Mouse (Mus musculus) stomach, postnatal 0 days (tissue): ENCODE data around the gene Tmem178b. TPM values are rescaled to one million over a fixed set of nuclear protein-coding genes. Genes with fewer than 3 reads are reported as not detected.

ENCODE experiments used
- ATAC-seq: fragments of 200-750 bp; cut with Nextera tagmentation; 2 replicates; pipeline ENCODE4 v1.8.0; 2017; ENCODE audit not compliant: low FRiP score, low TSS enrichment
- DNase-seq: peaks from one replicate; pipeline ENCODE4 v3.0.0-alpha.2; 2016; ENCODE audit warnings: low spot score
- H3K27ac ChIP-seq: fragments of 300-500 bp; sonication (generic); replicated peaks from 2 replicates; pipeline ENCODE4 v1.5.1; 2014; ENCODE audit warnings: mild to moderate bottlenecking, control low read depth
- H3K27me3 ChIP-seq: fragments of 300-500 bp; sonication (generic); 2 replicates; pipeline ENCODE4 v1.6.1; 2014; ENCODE audit warnings: low read length; ENCODE audit not compliant: control insufficient read depth, insufficient read depth
- H3K36me3 ChIP-seq: fragments of 300-500 bp; sonication (generic); 2 replicates; pipeline ENCODE4 v1.6.1; 2014; ENCODE audit warnings: low read length, mixed read lengths; ENCODE audit not compliant: control insufficient read depth, insufficient read depth
- H3K4me1 ChIP-seq: fragments of 300-500 bp; sonication (generic); replicated peaks from 2 replicates; pipeline ENCODE4 v1.6.1; 2014; ENCODE audit warnings: antibody characterized with exemption; ENCODE audit not compliant: control insufficient read depth, insufficient read depth
- H3K4me2 ChIP-seq: fragments of 300-500 bp; sonication (generic); replicated peaks from 2 replicates; pipeline ENCODE4 v1.6.1; 2014; ENCODE audit warnings: low read depth, mild to moderate bottlenecking, control low read depth, moderate library complexity
- H3K4me3 ChIP-seq: fragments of 300-500 bp; sonication (generic); 2 replicates; pipeline ENCODE4 v1.5.1; 2014; ENCODE audit warnings: low read depth, low read length, control low read depth
- H3K9ac ChIP-seq: fragments of 300-500 bp; sonication (generic); 2 replicates; pipeline ENCODE4 v1.6.1; 2014; ENCODE audit warnings: mild to moderate bottlenecking, low read length, control low read depth, mixed read lengths
- H3K9me3 ChIP-seq: fragments of 300-500 bp; sonication (generic); 2 replicates; pipeline ENCODE4 v1.6.1; 2016; ENCODE audit warnings: low read length; ENCODE audit not compliant: control insufficient read depth
- CTCF ChIP-seq: IDR thresholded peaks from 2 replicates; pipeline ENCODE4 v1.5.1; 2016; ENCODE audit warnings: antibody characterized with exemption, low read depth, mild to moderate bottlenecking, moderate library complexity
- EP300 ChIP-seq: optimal IDR thresholded peaks from 2 replicates; pipeline ENCODE3; 2016; ENCODE audit warnings: antibody characterized with exemption
- WGBS: fragments of 180-500 bp; shearing (Covaris S2); extraction: QIAGEN DNeasy Blood & Tissue Kit; methylation state at CpG from one replicate; pipeline ENCODE4 v1.1.7; 2014; 5-methylcytosine and 5-hydroxymethylcytosine counted together
- polyA plus RNA-seq: library from polyadenylated mRNA; unstranded; fragments of >200 nt; fragmentation: Nextera tagmentation; extraction: Ambion mirVana; gene quantifications from 2 replicates; pipeline ENCODE4 v1.2.1, GENCODE M21; 2015

The Tmem178b gene
- polyA plus RNA-seq, 1 experiment from 2014 or later, result 0.67 TPM

DNA sequence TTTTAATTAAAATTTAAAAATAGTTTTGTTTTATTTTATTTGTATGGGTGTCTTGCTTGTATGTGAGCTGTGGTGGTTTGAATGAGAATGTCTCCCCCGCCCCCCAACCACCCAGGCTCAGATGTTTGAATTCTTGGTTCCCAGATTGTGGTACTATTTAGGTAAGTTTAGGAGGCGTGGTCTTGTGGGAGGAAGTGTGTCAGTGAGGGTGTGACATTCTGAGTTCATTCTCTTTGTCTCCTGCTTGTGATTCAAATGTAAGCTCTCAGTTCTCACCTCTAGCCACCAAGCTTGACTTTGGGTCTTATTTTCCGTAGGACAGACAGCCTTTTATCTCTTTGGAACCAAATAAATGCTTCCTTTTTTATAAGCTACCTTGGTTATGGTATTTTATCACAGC is 17.7 kb downstream of the Tmem178b start:
- Histone ChIP-seq H3K27me3 (no peaks in the 10 kb centered on the region), H3K9ac (no peak overlapping the region), H3K9me3 (no peaks in the 10 kb centered on the region), H3K36me3 (no peaks in the 10 kb centered on the region), H3K4me1 (no peaks in the 10 kb centered on the region), H3K4me2 (no peak overlapping the region), H3K27ac (no peak overlapping the region), H3K4me3 (no peak overlapping the region)
- 67% methylated on average over 3 of the region's 3 CpGs for WGBS
- DNase-seq (no peak), ATAC-seq (no peak)
- TF ChIP-seq EP300 (no peak), CTCF (no peak)

DNA sequence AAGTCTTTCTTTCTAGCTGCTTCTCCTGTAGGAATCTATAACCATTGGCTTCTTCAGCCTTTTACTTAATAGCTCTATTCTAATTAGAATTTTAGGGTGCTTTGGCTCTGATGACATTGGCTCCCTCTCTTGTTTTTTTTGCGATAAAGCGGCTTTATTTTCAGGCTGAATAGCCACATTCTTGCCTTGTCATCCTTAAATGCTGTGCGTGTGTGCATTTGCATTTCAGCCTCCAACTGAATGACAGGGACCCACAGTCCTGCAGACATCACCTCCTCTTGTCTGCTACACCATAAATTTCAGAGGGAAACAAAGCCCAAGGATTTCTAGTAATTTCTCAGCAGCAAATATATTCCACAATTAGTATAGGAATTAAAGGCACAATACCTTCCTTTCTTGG is 23.4 kb downstream of the Tmem178b start:
- 78% methylated on average over 3 of the region's 3 CpGs for WGBS
- Histone ChIP-seq H3K9ac (no peak overlapping the region), H3K4me3 (no peak overlapping the region), H3K27me3 (no peaks in the 10 kb centered on the region), H3K4me1 (no peaks in the 10 kb centered on the region), H3K4me2 (no peak overlapping the region), H3K36me3 (no peaks in the 10 kb centered on the region), H3K27ac (no peak overlapping the region), H3K9me3 (no peaks in the 10 kb centered on the region)
- DNase-seq (no peak), ATAC-seq (no peak)
- TF ChIP-seq CTCF (no peak), EP300 (no peak)

DNA sequence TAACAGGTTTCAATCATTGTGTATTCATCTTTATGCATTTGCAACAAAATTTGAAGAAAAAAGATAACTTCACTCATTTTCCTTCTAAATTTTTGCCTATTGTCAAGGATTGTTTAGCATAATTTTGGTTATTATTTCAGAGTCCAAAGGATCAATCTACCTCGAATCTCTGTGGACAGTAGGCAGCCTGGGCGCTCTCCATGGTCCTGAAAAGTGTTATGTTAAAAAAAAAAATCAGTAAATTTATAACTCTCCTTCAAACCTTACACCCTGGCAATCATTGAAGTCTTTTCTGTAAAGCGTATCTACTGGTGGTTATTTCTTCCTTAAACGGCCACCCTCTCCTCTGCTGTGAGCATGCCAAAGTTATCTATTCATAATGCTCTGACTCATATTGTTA is 26.2 kb downstream of the Tmem178b start:
- Histone ChIP-seq H3K27me3 (no peaks in the 10 kb centered on the region), H3K9ac (no peak overlapping the region), H3K9me3 (no peaks in the 10 kb centered on the region), H3K27ac (no peak overlapping the region), H3K4me2 (no peak overlapping the region), H3K36me3 (no peaks in the 10 kb centered on the region), H3K4me1 (no peaks in the 10 kb centered on the region), H3K4me3 (no peak overlapping the region)
- DNase-seq (peak; percentile 29), ATAC-seq (no peak)
- TF ChIP-seq EP300 (no peak), CTCF (no peak)
- WGBS, result 38% methylated on average over 4 of the region's 4 CpGs

DNA sequence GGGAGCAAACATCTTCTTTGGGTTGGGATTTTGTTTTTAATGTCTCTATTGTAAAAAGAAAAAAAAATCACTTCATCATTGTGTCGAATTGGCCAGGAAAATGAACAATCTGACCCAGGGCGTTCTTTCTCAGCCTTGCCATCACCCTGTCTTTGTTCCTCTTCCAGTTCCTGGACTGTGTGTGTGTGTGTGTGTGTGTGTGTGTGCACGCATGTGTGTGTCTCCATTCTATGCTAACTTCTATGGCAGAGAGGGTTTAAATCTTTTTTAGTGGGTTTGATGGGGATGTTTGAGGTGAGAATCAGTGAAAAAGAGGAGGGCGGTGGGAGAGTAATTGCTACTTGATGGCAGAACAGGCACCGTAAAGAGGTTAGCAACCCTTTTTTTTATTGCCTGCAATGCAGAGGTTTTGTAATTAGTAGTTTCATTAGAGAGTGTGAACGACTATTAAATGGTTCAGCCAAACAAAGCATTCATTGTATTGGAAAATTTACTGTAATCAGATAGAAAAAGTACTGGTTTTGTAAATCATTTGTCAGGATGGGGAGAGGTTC is 30.2 kb downstream of the Tmem178b start:
- ATAC-seq (no peak), DNase-seq (no peak)
- Histone ChIP-seq H3K4me1 (no peaks in the 10 kb centered on the region), H3K9ac (no peak overlapping the region), H3K27ac (no peak overlapping the region), H3K36me3 (no peaks in the 10 kb centered on the region), H3K9me3 (no peaks in the 10 kb centered on the region), H3K4me3 (no peak overlapping the region), H3K4me2 (no peak overlapping the region), H3K27me3 (no peaks in the 10 kb centered on the region)
- TF ChIP-seq CTCF, result no peak
- TF ChIP-seq EP300, result no peak
- 71% methylated on average over 6 of the region's 6 CpGs for WGBS

DNA sequence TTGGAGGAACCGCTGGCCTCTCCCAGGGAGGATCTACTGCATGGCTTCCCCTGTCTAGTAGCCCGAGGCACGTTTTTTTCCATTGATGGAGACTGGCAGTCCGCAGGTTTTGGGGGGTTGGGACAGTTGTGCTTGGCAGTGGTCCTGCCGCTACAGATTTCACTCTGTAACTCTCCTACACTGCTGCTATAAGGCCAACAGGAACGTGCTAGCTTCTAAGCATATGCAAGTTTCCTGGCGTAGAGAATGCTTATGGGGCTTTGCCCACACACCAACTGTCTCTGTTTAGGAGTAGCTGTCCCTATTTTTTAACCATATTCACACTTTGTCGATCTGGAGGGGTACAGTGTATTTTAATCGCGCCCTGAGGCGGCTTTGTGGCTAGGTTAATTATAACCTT is 30.8 kb downstream of the Tmem178b start:
- no peak for TF ChIP-seq CTCF
- TF ChIP-seq EP300, result no peak
- no peak for DNase-seq
- Histone ChIP-seq H3K9me3 (no peaks in the 10 kb centered on the region), H3K9ac (no peak overlapping the region), H3K27ac (no peak overlapping the region), H3K4me2 (no peak overlapping the region), H3K4me3 (no peak overlapping the region), H3K27me3 (no peaks in the 10 kb centered on the region), H3K4me1 (no peaks in the 10 kb centered on the region), H3K36me3 (no peaks in the 10 kb centered on the region)
- WGBS, result 70% methylated on average over 11 of the region's 11 CpGs
- no peak for ATAC-seq

DNA sequence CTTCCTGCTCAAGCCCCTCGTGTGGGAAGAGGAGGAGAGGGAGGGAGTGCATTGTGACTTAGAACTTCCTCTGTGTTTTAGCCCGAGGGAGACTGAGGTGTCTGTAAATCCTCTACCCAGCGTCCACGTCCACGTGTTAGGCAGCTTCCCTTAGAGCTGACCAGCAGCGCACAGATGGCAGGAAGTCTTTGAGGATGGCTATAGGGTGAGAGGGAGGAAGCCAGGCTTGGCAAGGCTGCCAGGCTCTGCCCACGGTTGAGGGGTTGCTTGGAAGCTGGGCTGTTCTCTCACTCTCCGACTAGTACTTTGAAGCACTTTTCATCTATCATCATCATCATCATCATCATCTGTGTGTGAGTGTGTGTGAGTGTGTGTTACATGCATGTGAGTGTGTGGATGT is 41.9 kb downstream of the Tmem178b start:
- H3K36me3 ChIP-seq, result no peaks in the 10 kb centered on the region
- TF ChIP-seq CTCF, result no peak
- TF ChIP-seq EP300, result no peak

More for the DNA sequence above, 41.9 kb downstream of the Tmem178b start:
- Histone ChIP-seq H3K27ac (no peak overlapping the region), H3K4me2 (no peak overlapping the region), H3K9me3 (no peaks in the 10 kb centered on the region), H3K9ac (no peak overlapping the region), H3K4me3 (no peak overlapping the region), H3K4me1 (no peaks in the 10 kb centered on the region), H3K27me3 (no peaks in the 10 kb centered on the region)
- ATAC-seq (no peak), DNase-seq (no peak)
- WGBS, result 36% methylated on average over 8 of the region's 8 CpGs
